Mouse (Mus musculus): ENCODE data around the gene Ehd4. TPM values are rescaled to one million over a fixed set of nuclear protein-coding genes. Genes with fewer than 3 reads are reported as not detected.

Ehd4 gene
- 59.7 and 67.5 TPM in 2 replicates for polyA plus RNA-seq (2015; fragmentation: Nextera tagmentation; extraction: Ambion mirVana)

GRCm38 (mm10) chr2:120154361-120154894 lies at the start of gene Ehd4:
Gene Ehd4 (minus strand): TSS chr2:120154606.
- Histone ChIP-seq H3K27ac (replicated peaks) (peak within 1 kb of the TSS; percentile 68; the same call in 1 of the 2 replicates), H3K4me2 (replicated peaks) (peak within 1 kb of the TSS; percentile 100), H3K4me1 (peaks cover 13% of the 10 kb centered on the region), H3K4me3 (replicated peaks) (peak within 1 kb of the TSS; percentile 74), H3K9ac (peak within 1 kb of the TSS; percentile 60), H3K9me3 (replicated peaks) (no peaks in the 10 kb centered on the region), H3K36me3 (no peaks in the 10 kb centered on the region), H3K27me3 (no peaks in the 10 kb centered on the region)
- under 1% methylated on average over 53 of the region's 53 CpGs for WGBS
- peak; percentile 97 for ATAC-seq (ENCODE audit: insufficient number of reproducible peaks, low FRiP score, low TSS enrichment, low read depth)

GRCm38 (mm10) chr2:120203742-120204141 lies 49.3 kb upstream of the Ehd4 start:
- no peaks in the 10 kb centered on the region for H3K4me1 ChIP-seq
- no peaks in the 10 kb centered on the region for H3K27me3 ChIP-seq
- no peak overlapping the region for H3K4me2 ChIP-seq (replicated peaks)
- no peaks in the 10 kb centered on the region for H3K36me3 ChIP-seq
- H3K27ac ChIP-seq (replicated peaks): no peak overlapping the region
- WGBS: 59% methylated on average over 3 of the region's 3 CpGs
- no peaks in the 10 kb centered on the region for H3K9me3 ChIP-seq (replicated peaks)
- ATAC-seq (ENCODE audit: insufficient number of reproducible peaks, low FRiP score, low TSS enrichment, low read depth): no peak
- no peak overlapping the region for H3K9ac ChIP-seq
- H3K4me3 ChIP-seq (replicated peaks): no peak overlapping the region

GRCm38 (mm10) chr2:120200077-120200476 lies 45.7 kb upstream of the Ehd4 start:
- no peak overlapping the region for H3K9ac ChIP-seq
- 71% methylated on average over 7 of the region's 7 CpGs for WGBS
- H3K9me3 ChIP-seq (replicated peaks): no peaks in the 10 kb centered on the region
- H3K4me2 ChIP-seq (replicated peaks): no peak overlapping the region
- no peak for ATAC-seq (ENCODE audit: insufficient number of reproducible peaks, low FRiP score, low TSS enrichment, low read depth)
- H3K4me3 ChIP-seq (replicated peaks): no peak overlapping the region
- H3K27ac ChIP-seq (replicated peaks): no peak overlapping the region
- H3K27me3 ChIP-seq: no peaks in the 10 kb centered on the region
- H3K36me3 ChIP-seq: no peaks in the 10 kb centered on the region
- H3K4me1 ChIP-seq: no peaks in the 10 kb centered on the region

- Histone ChIP-seq H3K9me3 (replicated peaks) (peaks cover 4% of the 10 kb centered on the region), H3K27ac (replicated peaks) (no peak overlapping the region), H3K9ac (no peak overlapping the region), H3K36me3 (no peaks in the 10 kb centered on the region), H3K4me1 (no peaks in the 10 kb centered on the region), H3K4me3 (replicated peaks) (no peak overlapping the region), H3K4me2 (replicated peaks) (no peak overlapping the region), H3K27me3 (no peaks in the 10 kb centered on the region)
- ATAC-seq (ENCODE audit: insufficient number of reproducible peaks, low FRiP score, low TSS enrichment, low read depth): no peak
- WGBS: 86% methylated on average over 4 of the region's 4 CpGs
Measured at GRCm38 (mm10) chr2:120188174-120188573, 33.8 kb upstream of the Ehd4 start.

- H3K27me3 ChIP-seq: no peaks in the 10 kb centered on the region
- H3K4me1 ChIP-seq: no peaks in the 10 kb centered on the region
- ATAC-seq (ENCODE audit: insufficient number of reproducible peaks, low FRiP score, low TSS enrichment, low read depth): no peak
- no peak overlapping the region for H3K27ac ChIP-seq (replicated peaks)
- WGBS: 86% methylated on average over 1 of the region's 1 CpGs
- H3K4me3 ChIP-seq (replicated peaks): no peak overlapping the region
- H3K4me2 ChIP-seq (replicated peaks): no peak overlapping the region
- peaks cover 4% of the 10 kb centered on the region for H3K9me3 ChIP-seq (replicated peaks)
- no peak overlapping the region for H3K9ac ChIP-seq
- H3K36me3 ChIP-seq: no peaks in the 10 kb centered on the region
Measured at GRCm38 (mm10) chr2:120187583-120187982, 33.2 kb upstream of the Ehd4 start.

GRCm38 (mm10) chr2:120185527-120186276 lies 31.3 kb upstream of the Ehd4 start:
- Histone ChIP-seq H3K9me3 (replicated peaks) (no peaks in the 10 kb centered on the region), H3K27me3 (no peaks in the 10 kb centered on the region), H3K4me3 (replicated peaks) (no peak overlapping the region), H3K36me3 (no peaks in the 10 kb centered on the region), H3K4me2 (replicated peaks) (no peak overlapping the region), H3K4me1 (no peaks in the 10 kb centered on the region), H3K9ac (no peak overlapping the region), H3K27ac (replicated peaks) (no peak overlapping the region)
- 72% methylated on average over 6 of the region's 6 CpGs for WGBS
- ATAC-seq (ENCODE audit: insufficient number of reproducible peaks, low FRiP score, low TSS enrichment, low read depth): no peak

GRCm38 (mm10) chr2:120178936-120179335 lies 24.5 kb upstream of the Ehd4 start:
- H3K9me3 ChIP-seq (replicated peaks): no peaks in the 10 kb centered on the region
- H3K36me3 ChIP-seq: no peaks in the 10 kb centered on the region
- H3K4me3 ChIP-seq (replicated peaks): no peak overlapping the region
- H3K27me3 ChIP-seq: no peaks in the 10 kb centered on the region
- no peak overlapping the region for H3K4me2 ChIP-seq (replicated peaks)
- H3K4me1 ChIP-seq: no peaks in the 10 kb centered on the region
- ATAC-seq (ENCODE audit: insufficient number of reproducible peaks, low FRiP score, low TSS enrichment, low read depth): no peak
- H3K27ac ChIP-seq (replicated peaks): no peak overlapping the region
- H3K9ac ChIP-seq: no peak overlapping the region

GRCm38 (mm10) chr2:120173718-120174117 lies 19.3 kb upstream of the Ehd4 start:
- Histone ChIP-seq H3K9ac (no peak overlapping the region), H3K36me3 (no peaks in the 10 kb centered on the region), H3K27ac (replicated peaks) (no peak overlapping the region), H3K4me3 (replicated peaks) (no peak overlapping the region), H3K4me1 (no peaks in the 10 kb centered on the region), H3K27me3 (no peaks in the 10 kb centered on the region), H3K9me3 (replicated peaks) (no peaks in the 10 kb centered on the region), H3K4me2 (replicated peaks) (0 out of 2 replicates have a peak overlapping the region, but pooled peaks have one; percentile 8)
- WGBS: 25% methylated on average over 10 of the region's 10 CpGs
- no peak for ATAC-seq (ENCODE audit: insufficient number of reproducible peaks, low FRiP score, low TSS enrichment, low read depth)

GRCm38 (mm10) chr2:120171362-120171761 lies 17.0 kb upstream of the Ehd4 start:
- H3K4me3 ChIP-seq (replicated peaks): no peak overlapping the region
- H3K9ac ChIP-seq: no peak overlapping the region
- no peaks in the 10 kb centered on the region for H3K9me3 ChIP-seq (replicated peaks)
- WGBS: 90% methylated on average over 7 of the region's 7 CpGs
- no peaks in the 10 kb centered on the region for H3K27me3 ChIP-seq
- no peak for ATAC-seq (ENCODE audit: insufficient number of reproducible peaks, low FRiP score, low TSS enrichment, low read depth)
- no peaks in the 10 kb centered on the region for H3K4me1 ChIP-seq
- no peak overlapping the region for H3K4me2 ChIP-seq (replicated peaks)
- no peaks in the 10 kb centered on the region for H3K36me3 ChIP-seq
- no peak overlapping the region for H3K27ac ChIP-seq (replicated peaks)

GRCm38 (mm10) chr2:120170726-120171125 lies 16.3 kb upstream of the Ehd4 start:
- H3K4me1 ChIP-seq: no peaks in the 10 kb centered on the region
- H3K9me3 ChIP-seq (replicated peaks): no peaks in the 10 kb centered on the region
- 48% methylated on average over 1 of the region's 1 CpGs for WGBS
- no peak for ATAC-seq (ENCODE audit: insufficient number of reproducible peaks, low FRiP score, low TSS enrichment, low read depth)
- H3K4me3 ChIP-seq (replicated peaks): no peak overlapping the region
- no peaks in the 10 kb centered on the region for H3K27me3 ChIP-seq
- no peak overlapping the region for H3K9ac ChIP-seq
- H3K4me2 ChIP-seq (replicated peaks): no peak overlapping the region
- H3K36me3 ChIP-seq: no peaks in the 10 kb centered on the region
- H3K27ac ChIP-seq (replicated peaks): no peak overlapping the region

GRCm38 (mm10) chr2:120169382-120169781 lies 15.0 kb upstream of the Ehd4 start:
- no peaks in the 10 kb centered on the region for H3K36me3 ChIP-seq
- 90% methylated on average over 3 of the region's 3 CpGs for WGBS
- no peak overlapping the region for H3K9ac ChIP-seq
- no peak overlapping the region for H3K27ac ChIP-seq (replicated peaks)
- no peaks in the 10 kb centered on the region for H3K9me3 ChIP-seq (replicated peaks)
- no peaks in the 10 kb centered on the region for H3K4me1 ChIP-seq
- H3K27me3 ChIP-seq: no peaks in the 10 kb centered on the region
- H3K4me3 ChIP-seq (replicated peaks): no peak overlapping the region
- no peak for ATAC-seq (ENCODE audit: insufficient number of reproducible peaks, low FRiP score, low TSS enrichment, low read depth)
- no peak overlapping the region for H3K4me2 ChIP-seq (replicated peaks)

GRCm38 (mm10) chr2:120167763-120168162 lies 13.4 kb upstream of the Ehd4 start:
- Histone ChIP-seq H3K27ac (replicated peaks) (no peak overlapping the region), H3K9ac (no peak overlapping the region), H3K4me1 (no peaks in the 10 kb centered on the region), H3K36me3 (no peaks in the 10 kb centered on the region), H3K4me3 (replicated peaks) (no peak overlapping the region), H3K4me2 (replicated peaks) (no peak overlapping the region), H3K9me3 (replicated peaks) (no peaks in the 10 kb centered on the region), H3K27me3 (no peaks in the 10 kb centered on the region)
- 86% methylated on average over 8 of the region's 8 CpGs for WGBS
- no peak for ATAC-seq (ENCODE audit: insufficient number of reproducible peaks, low FRiP score, low TSS enrichment, low read depth)

Measured in embryonic facial prominence, embryonic 15.5 days (tissue).